29 mouse cellular contexts compared by ENCODE assay signal in the genomic region with DNA sequence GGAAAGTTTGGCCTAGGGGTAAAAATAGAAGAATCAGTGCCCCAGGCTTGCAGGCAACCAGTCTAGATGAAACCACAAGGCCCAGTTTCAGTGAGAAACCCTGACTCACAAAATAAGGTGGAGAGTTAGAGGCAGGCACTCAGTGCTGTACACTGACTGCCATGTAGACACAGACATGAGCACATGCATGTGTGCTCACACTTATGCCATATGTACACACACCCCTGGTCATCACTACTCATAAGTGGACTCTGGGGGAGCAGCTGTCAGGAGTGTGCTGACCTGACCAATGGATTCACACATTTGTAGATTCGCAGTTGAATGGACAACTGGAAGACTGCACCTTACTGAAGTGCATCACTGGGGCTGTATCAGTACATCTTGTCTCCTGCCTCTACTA. TPM values are rescaled to one million over a fixed set of nuclear protein-coding genes. Genes with fewer than 3 reads are reported as not detected.
DNase-seq lines count a peak whose midpoint lies in the region; ATAC-seq lines count a peak whose summit lies in the region.
"Had no signal": no experiment of that assay in that cellular context is flagged by ENCODE, and none has a peak within 500 bp of the region (broad histone marks: within the 10 kb centered on the region; RNA-seq: fewer than 3 reads in every experiment).

No protein-coding gene starts in this region.

- 100% methylated on average over 1 of the region's 1 CpGs for WGBS in midbrain, embryonic 11.5 days
- WGBS in hindbrain, embryonic 13.5 days: 100% methylated on average over 1 of the region's 1 CpGs

- no peak overlapping the region for H3K4me2 ChIP-seq in midbrain, embryonic 11.5 days
- no peak overlapping the region for H3K4me2 ChIP-seq in hindbrain, embryonic 13.5 days
- H3K4me2 ChIP-seq: embryonic facial prominence, embryonic 12.5 days; embryonic facial prominence, embryonic 15.5 days; forebrain, embryonic 12.5 days; forebrain, embryonic 15.5 days; heart, embryonic 12.5 days; heart, embryonic 15.5 days; hindbrain, embryonic 15.5 days; intestine, embryonic 15.5 days had no signal

- ATAC-seq in erythroid progenitor cell, adult 5-6 weeks (replicated peaks; ENCODE audit: low FRiP score, poor library complexity, severe bottlenecking): 0 out of 2 replicates have a peak, but pooled peaks have one; percentile 14
- ATAC-seq in megakaryocyte, adult 5-6 weeks (ENCODE audit: poor library complexity, severe bottlenecking): peak; percentile 51
- ATAC-seq in midbrain, embryonic 11.5 days (ENCODE audit: low FRiP score): no peak
- no peak for ATAC-seq in hindbrain, embryonic 13.5 days (ENCODE audit: low FRiP score)
- ATAC-seq: forebrain, embryonic 15.5 days; intestine, embryonic 15.5 days; Patski had no signal

- no peaks in the 10 kb centered on the region for H3K27me3 ChIP-seq in midbrain, embryonic 11.5 days (ENCODE audit: control insufficient read depth, insufficient read depth, low read length)
- H3K27me3 ChIP-seq in hindbrain, embryonic 13.5 days: no peaks in the 10 kb centered on the region
- H3K27me3 ChIP-seq: embryonic facial prominence, embryonic 12.5 days; embryonic facial prominence, embryonic 15.5 days; forebrain, embryonic 12.5 days; forebrain, embryonic 15.5 days; heart, embryonic 12.5 days; heart, embryonic 15.5 days; hindbrain, embryonic 15.5 days; intestine, embryonic 15.5 days had no signal

- no peak overlapping the region for H3K27ac ChIP-seq in midbrain, embryonic 11.5 days (ENCODE audit: low read depth, low read length)
- no peak overlapping the region for H3K27ac ChIP-seq in hindbrain, embryonic 13.5 days
- H3K27ac ChIP-seq: embryonic facial prominence, embryonic 12.5 days; embryonic facial prominence, embryonic 15.5 days; forebrain, embryonic 12.5 days; forebrain, embryonic 15.5 days; heart, embryonic 15.5 days; hindbrain, embryonic 15.5 days; intestine, embryonic 15.5 days had no signal

- H3K36me3 ChIP-seq in midbrain, embryonic 11.5 days (ENCODE audit: control insufficient read depth, insufficient read depth, low read length): no peaks in the 10 kb centered on the region
- no peaks in the 10 kb centered on the region for H3K36me3 ChIP-seq in hindbrain, embryonic 13.5 days
- H3K36me3 ChIP-seq: embryonic facial prominence, embryonic 12.5 days; embryonic facial prominence, embryonic 15.5 days; forebrain, embryonic 12.5 days; forebrain, embryonic 15.5 days; heart, embryonic 12.5 days; heart, embryonic 15.5 days; hindbrain, embryonic 15.5 days; intestine, embryonic 15.5 days had no signal

- DNase-seq in NIH3T3 (ENCODE audit: low read depth): peak; percentile 13
- DNase-seq in lung, adult 18-20 months: no peak
- DNase-seq in midbrain, embryonic 11.5 days (ENCODE audit: low spot score, missing footprints): no peak
- DNase-seq: adrenal gland, postnatal 10 days; adrenal gland, postnatal 36 days; cerebellum, adult 11 months; cerebellum, adult 2 months; cerebellum, adult 9-11 months; cerebellum, postnatal 25 days; gastrocnemius, postnatal 10 days; gastrocnemius, postnatal 36 days; heart, adult 18-20 months; heart, postnatal 10 days; heart, postnatal 36 days had no signal

- H3K9me3 ChIP-seq in midbrain, embryonic 11.5 days (ENCODE audit: control insufficient read depth, low read length): no peaks in the 10 kb centered on the region
- no peaks in the 10 kb centered on the region for H3K9me3 ChIP-seq in hindbrain, embryonic 13.5 days
- H3K9me3 ChIP-seq: embryonic facial prominence, embryonic 15.5 days; forebrain, embryonic 12.5 days; forebrain, embryonic 15.5 days; heart, embryonic 12.5 days; heart, embryonic 15.5 days; hindbrain, embryonic 15.5 days; intestine, embryonic 15.5 days had no signal

- H3K9ac ChIP-seq in midbrain, embryonic 11.5 days (ENCODE audit: low read length): no peak overlapping the region
- H3K9ac ChIP-seq in hindbrain, embryonic 13.5 days: no peak overlapping the region
- H3K9ac ChIP-seq: embryonic facial prominence, embryonic 12.5 days; embryonic facial prominence, embryonic 15.5 days; forebrain, embryonic 12.5 days; forebrain, embryonic 15.5 days; heart, embryonic 12.5 days; heart, embryonic 15.5 days; hindbrain, embryonic 15.5 days; intestine, embryonic 15.5 days had no signal

- peaks cover 3% of the 10 kb centered on the region; the same call in 1 of the 2 replicates for H3K4me1 ChIP-seq in midbrain, embryonic 11.5 days (ENCODE audit: control insufficient read depth, insufficient read depth, low read length)
- H3K4me1 ChIP-seq in hindbrain, embryonic 13.5 days (replicated peaks): peaks cover 22% of the 10 kb centered on the region

- no peak overlapping the region for H3K4me3 ChIP-seq in midbrain, embryonic 11.5 days (ENCODE audit: low read depth, low read length)
- H3K4me3 ChIP-seq in hindbrain, embryonic 13.5 days: no peak overlapping the region
- H3K4me3 ChIP-seq: embryonic facial prominence, embryonic 12.5 days; embryonic facial prominence, embryonic 15.5 days; forebrain, embryonic 12.5 days; forebrain, embryonic 15.5 days; heart, embryonic 12.5 days; heart, embryonic 15.5 days; hindbrain, embryonic 15.5 days; intestine, embryonic 15.5 days had no signal

RNA-seq across cellular contexts. Expression of gene Ccn6, which starts 2.2 kb away (rescaled TPM):
- not detected in 2 replicates for total RNA-seq in erythroid progenitor cell, adult 5-6 weeks (2015; ENCODE audit: low replicate concordance)
- not detected in 2 replicates for total RNA-seq in erythroid progenitor cell, adult 5-6 weeks (2017; ENCODE audit: low replicate concordance)
- total RNA-seq in megakaryocyte, adult 5-6 weeks (2015): not detected in 2 replicates
- total RNA-seq in megakaryocyte, adult 5-6 weeks (2017): not detected in 2 replicates
- 0.20 and 0.29 TPM in 2 replicates for polyA plus RNA-seq in midbrain, embryonic 11.5 days (2014; fragmentation: Nextera tagmentation; extraction: Ambion mirVana)
- 0.41 and 0.44 TPM in 2 replicates for polyA plus RNA-seq in hindbrain, embryonic 13.5 days (2015; fragmentation: Nextera tagmentation; extraction: Ambion mirVana)
- total RNA-seq: common myeloid progenitor, adult 5-6 weeks; ES-E14; gastrocnemius, adult 18-20 months; gastrocnemius, postnatal 36 days; heart, adult 18-20 months; heart, postnatal 10 days; heart, postnatal 36 days had no signal
- polyA plus RNA-seq: heart, embryonic 12.5 days had no signal

RNA-seq across cellular contexts. Expression of gene Tube1, which starts 27.6 kb away (rescaled TPM):
- total RNA-seq in erythroid progenitor cell, adult 5-6 weeks (2015; ENCODE audit: low replicate concordance): 13.3 and 15.1 TPM in 2 replicates
- total RNA-seq in erythroid progenitor cell, adult 5-6 weeks (2017; ENCODE audit: low replicate concordance): 8.7 and 9.2 TPM in 2 replicates
- 10.5 and 12.4 TPM in 2 replicates for total RNA-seq in megakaryocyte, adult 5-6 weeks (2015)
- total RNA-seq in megakaryocyte, adult 5-6 weeks (2017): 9.8 and 13.9 TPM in 2 replicates
- 19.8 and 22.6 TPM in 2 replicates for polyA plus RNA-seq in midbrain, embryonic 11.5 days (2014; fragmentation: Nextera tagmentation; extraction: Ambion mirVana)
- polyA plus RNA-seq in hindbrain, embryonic 13.5 days (2015; fragmentation: Nextera tagmentation; extraction: Ambion mirVana): 9.6 and 10.4 TPM in 2 replicates

RNA-seq across cellular contexts. Expression of gene Fam229b, which starts 27.7 kb away (rescaled TPM):
- total RNA-seq in erythroid progenitor cell, adult 5-6 weeks (2015; ENCODE audit: low replicate concordance): not detected in 2 replicates
- not detected in 2 replicates for total RNA-seq in erythroid progenitor cell, adult 5-6 weeks (2017; ENCODE audit: low replicate concordance)
- 0.57 and 1.9 TPM in 2 replicates for total RNA-seq in megakaryocyte, adult 5-6 weeks (2015)
- total RNA-seq in megakaryocyte, adult 5-6 weeks (2017): not detected in 2 replicates
- 17.0 and 18.8 TPM in 2 replicates for polyA plus RNA-seq in midbrain, embryonic 11.5 days (2014; fragmentation: Nextera tagmentation; extraction: Ambion mirVana)
- 32.7 and 34.8 TPM in 2 replicates for polyA plus RNA-seq in hindbrain, embryonic 13.5 days (2015; fragmentation: Nextera tagmentation; extraction: Ambion mirVana)

Comparison
In these comparisons a context has a peak if more than half of its experiments do, and no peak if none do; other contexts are left out.
1. ATAC-seq: peak in erythroid progenitor cell, adult 5-6 weeks (single experiment) and megakaryocyte, adult 5-6 weeks (single experiment); none in midbrain, embryonic 11.5 days (single experiment) and hindbrain, embryonic 13.5 days (single experiment).